Mouse (Mus musculus): ENCODE results near the gene March6. TPM values are rescaled to one million over a fixed set of nuclear protein-coding genes. Genes with fewer than 3 reads are reported as not detected.

The March6 gene
- polyA plus RNA-seq, 1 experiment: not detected

GRCm38 (mm10) chr15:31436083-31436482 is 94.8 kb downstream of the March6 start:
- Histone ChIP-seq H3K27ac (ENCODE audit: insufficient read depth, low read depth, low read length) (no peak overlapping the region), H3K4me3 (ENCODE audit: insufficient read depth, low read depth, low read length) (no peak overlapping the region), H3K4me1 (ENCODE audit: control insufficient read depth, insufficient read depth, low read length) (peaks cover 5% of the 10 kb centered on the region; the same call in 1 of the 2 replicates)
- 58% methylated on average over 1 of the region's 1 CpGs for WGBS
- TF ChIP-seq CTCF (IDR thresholded peaks at IDR 0.05; ENCODE audit: insufficient read depth, low read depth, low read length): no peak
- TF ChIP-seq POLR2A (IDR thresholded peaks at IDR 0.05; ENCODE audit: insufficient read depth, low read depth, low read length): no peak

GRCm38 (mm10) chr15:31433768-31434167 is 97.1 kb downstream of the March6 start:
- Histone ChIP-seq H3K4me1 (ENCODE audit: control insufficient read depth, insufficient read depth, low read length) (peaks cover 5% of the 10 kb centered on the region), H3K27ac (ENCODE audit: insufficient read depth, low read depth, low read length) (no peak overlapping the region), H3K4me3 (ENCODE audit: insufficient read depth, low read depth, low read length) (no peak overlapping the region)
- WGBS: 78% methylated on average over 7 of the region's 7 CpGs
- TF ChIP-seq CTCF (IDR thresholded peaks at IDR 0.05; ENCODE audit: insufficient read depth, low read depth, low read length) (no peak), POLR2A (IDR thresholded peaks at IDR 0.05; ENCODE audit: insufficient read depth, low read depth, low read length) (no peak)

- Histone ChIP-seq H3K4me1 (ENCODE audit: control insufficient read depth, insufficient read depth, low read length) (peaks cover 8% of the 10 kb centered on the region), H3K27ac (ENCODE audit: insufficient read depth, low read depth, low read length) (no peak overlapping the region), H3K4me3 (ENCODE audit: insufficient read depth, low read depth, low read length) (no peak overlapping the region)
- 84% methylated on average over 8 of the region's 8 CpGs for WGBS
- TF ChIP-seq POLR2A (IDR thresholded peaks at IDR 0.05; ENCODE audit: insufficient read depth, low read depth, low read length) (no peak), CTCF (IDR thresholded peaks at IDR 0.05; ENCODE audit: insufficient read depth, low read depth, low read length) (no peak)
These were observed 99.0 kb downstream of the March6 start for GRCm38 (mm10) chr15:31431847-31432246.

- WGBS: 75% methylated on average over 2 of the region's 2 CpGs
- Histone ChIP-seq H3K4me1 (ENCODE audit: control insufficient read depth, insufficient read depth, low read length) (peaks cover 25% of the 10 kb centered on the region), H3K27ac (ENCODE audit: insufficient read depth, low read depth, low read length) (no peak overlapping the region), H3K4me3 (ENCODE audit: insufficient read depth, low read depth, low read length) (no peak overlapping the region)
- no peak for TF ChIP-seq POLR2A (IDR thresholded peaks at IDR 0.05; ENCODE audit: insufficient read depth, low read depth, low read length)
These were observed 100.8 kb downstream of the March6 start for GRCm38 (mm10) chr15:31430014-31430413.

- Histone ChIP-seq H3K4me3 (ENCODE audit: insufficient read depth, low read depth, low read length) (no peak overlapping the region), H3K4me1 (ENCODE audit: control insufficient read depth, insufficient read depth, low read length) (peaks cover 28% of the 10 kb centered on the region), H3K27ac (ENCODE audit: insufficient read depth, low read depth, low read length) (no peak overlapping the region)
- WGBS: 56% methylated on average over 7 of the region's 7 CpGs
- no peak for TF ChIP-seq POLR2A (IDR thresholded peaks at IDR 0.05; ENCODE audit: insufficient read depth, low read depth, low read length)
- no peak for TF ChIP-seq CTCF (IDR thresholded peaks at IDR 0.05; ENCODE audit: insufficient read depth, low read depth, low read length)
These were observed 101.4 kb downstream of the March6 start for GRCm38 (mm10) chr15:31429429-31429828.

- no peak overlapping the region for H3K4me3 ChIP-seq (ENCODE audit: insufficient read depth, low read depth, low read length)
- H3K27ac ChIP-seq (ENCODE audit: insufficient read depth, low read depth, low read length): no peak overlapping the region
- TF ChIP-seq CTCF (IDR thresholded peaks at IDR 0.05; ENCODE audit: insufficient read depth, low read depth, low read length): no peak
- TF ChIP-seq POLR2A (IDR thresholded peaks at IDR 0.05; ENCODE audit: insufficient read depth, low read depth, low read length): no peak
- H3K4me1 ChIP-seq (ENCODE audit: control insufficient read depth, insufficient read depth, low read length): peaks cover 27% of the 10 kb centered on the region
- 53% methylated on average over 12 of the region's 12 CpGs for WGBS
These were observed 102.3 kb downstream of the March6 start for GRCm38 (mm10) chr15:31428571-31428970.

GRCm38 (mm10) chr15:31427390-31427789 is 103.5 kb downstream of the March6 start:
- WGBS: 66% methylated on average over 3 of the region's 3 CpGs
- H3K27ac ChIP-seq (ENCODE audit: insufficient read depth, low read depth, low read length): no peak overlapping the region
- no peak overlapping the region for H3K4me3 ChIP-seq (ENCODE audit: insufficient read depth, low read depth, low read length)
- TF ChIP-seq POLR2A (IDR thresholded peaks at IDR 0.05; ENCODE audit: insufficient read depth, low read depth, low read length): no peak
- no peak for TF ChIP-seq CTCF (IDR thresholded peaks at IDR 0.05; ENCODE audit: insufficient read depth, low read depth, low read length)
- H3K4me1 ChIP-seq (ENCODE audit: control insufficient read depth, insufficient read depth, low read length): peaks cover 33% of the 10 kb centered on the region

GRCm38 (mm10) chr15:31426066-31426706 is 104.7 kb downstream of the March6 start:
- Histone ChIP-seq H3K27ac (ENCODE audit: insufficient read depth, low read depth, low read length) (peak overlapping the region; percentile 76), H3K4me3 (ENCODE audit: insufficient read depth, low read depth, low read length) (no peak overlapping the region), H3K4me1 (ENCODE audit: control insufficient read depth, insufficient read depth, low read length) (peaks cover 36% of the 10 kb centered on the region)
- TF ChIP-seq POLR2A (IDR thresholded peaks at IDR 0.05; ENCODE audit: insufficient read depth, low read depth, low read length): no peak
- no peak for TF ChIP-seq CTCF (IDR thresholded peaks at IDR 0.05; ENCODE audit: insufficient read depth, low read depth, low read length)
- 34% methylated on average over 8 of the region's 8 CpGs for WGBS

GRCm38 (mm10) chr15:31422649-31423369 is 108.0 kb downstream of the March6 start:
- H3K4me3 ChIP-seq (ENCODE audit: insufficient read depth, low read depth, low read length): peak overlapping the region; percentile 12; the same call in 1 of the 2 replicates
- H3K27ac ChIP-seq (ENCODE audit: insufficient read depth, low read depth, low read length): peak overlapping the region; percentile 99
- 22% methylated on average over 7 of the region's 7 CpGs for WGBS
- peaks cover 43% of the 10 kb centered on the region for H3K4me1 ChIP-seq (ENCODE audit: control insufficient read depth, insufficient read depth, low read length)
- TF ChIP-seq CTCF (IDR thresholded peaks at IDR 0.05; ENCODE audit: insufficient read depth, low read depth, low read length) (no peak), POLR2A (IDR thresholded peaks at IDR 0.05; ENCODE audit: insufficient read depth, low read depth, low read length) (no peak)

Measured in olfactory bulb, adult 2 months (tissue).